Mouse (Mus musculus): ENCODE results near the gene Gm49322. TPM values are rescaled to one million over a fixed set of nuclear protein-coding genes. Genes with fewer than 3 reads are reported as not detected.
A peak's percentile ranks its signal among the peaks of the same experiment; 100 is the strongest.

Gene Gm49322
- total RNA-seq, 4 experiments from 2014 or later = 1.0 to 4.8 (median 3.5) TPM

DNA sequence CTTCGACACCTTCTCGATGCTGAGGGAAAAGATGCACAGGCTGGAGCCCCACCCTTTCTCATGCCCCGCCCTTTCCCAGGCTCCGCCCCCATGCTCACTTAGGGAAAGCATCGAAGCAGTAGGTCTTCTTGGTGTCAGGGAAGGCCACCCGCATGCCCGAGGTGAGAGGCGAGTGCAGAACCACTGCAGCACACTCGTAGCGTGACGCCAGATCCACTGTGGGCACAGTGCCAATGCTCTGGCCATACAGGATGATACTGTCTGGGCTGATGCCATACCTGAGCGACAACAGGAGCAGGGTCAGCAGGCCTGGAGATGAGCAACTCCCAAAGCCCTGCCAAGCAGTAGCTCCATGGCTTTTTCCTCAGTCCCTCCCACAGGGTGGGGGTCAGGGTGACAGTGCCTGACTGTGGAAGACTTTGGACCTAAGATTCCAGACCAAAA lies 21.8 kb upstream of the Gm49322 start:
- DNase-seq = no peak

DNA sequence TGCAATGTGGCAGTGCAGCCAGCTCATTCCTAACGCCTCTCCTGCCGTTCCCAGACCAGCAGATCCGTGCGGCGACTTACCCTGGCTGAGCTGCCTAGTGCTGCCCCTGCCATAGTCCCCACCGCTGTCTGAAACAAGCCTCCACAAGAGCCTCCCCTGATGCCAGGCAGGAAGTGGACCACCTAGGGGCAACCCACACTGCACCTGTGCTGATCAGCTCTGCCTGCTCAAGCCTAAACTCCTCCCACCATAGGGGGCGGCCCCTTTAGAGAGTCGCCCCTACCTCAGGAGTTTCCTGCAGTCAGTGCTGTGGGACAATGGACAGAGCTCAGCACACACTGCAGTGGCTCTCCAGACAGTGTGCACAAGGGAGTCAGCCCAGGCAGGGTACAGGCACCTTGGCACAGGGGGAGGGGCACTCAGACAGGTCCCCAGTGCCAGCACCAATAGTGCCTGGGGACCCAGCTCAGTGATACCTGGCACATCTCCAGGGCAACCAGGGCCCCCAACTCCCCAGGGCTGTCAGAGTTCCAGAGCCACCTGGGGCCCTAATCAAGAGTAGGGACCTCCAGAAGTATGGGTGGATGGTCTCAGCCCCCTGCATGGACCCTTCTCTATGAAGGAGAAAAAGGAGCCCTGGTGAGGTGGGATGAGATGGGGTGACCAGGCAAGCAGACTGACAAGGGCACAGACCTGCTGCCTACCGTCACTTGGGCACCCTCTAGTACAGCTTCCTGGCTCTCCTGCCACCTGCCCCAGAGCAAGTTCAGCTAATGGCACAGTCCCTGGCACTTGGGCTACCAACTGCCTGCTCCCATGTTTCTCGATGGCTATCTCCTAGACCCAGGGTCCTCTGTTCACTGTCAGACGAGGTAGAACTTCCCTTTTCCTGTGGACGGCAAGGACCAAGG lies 20.9 kb upstream of the Gm49322 start:
- no peak for DNase-seq

DNA sequence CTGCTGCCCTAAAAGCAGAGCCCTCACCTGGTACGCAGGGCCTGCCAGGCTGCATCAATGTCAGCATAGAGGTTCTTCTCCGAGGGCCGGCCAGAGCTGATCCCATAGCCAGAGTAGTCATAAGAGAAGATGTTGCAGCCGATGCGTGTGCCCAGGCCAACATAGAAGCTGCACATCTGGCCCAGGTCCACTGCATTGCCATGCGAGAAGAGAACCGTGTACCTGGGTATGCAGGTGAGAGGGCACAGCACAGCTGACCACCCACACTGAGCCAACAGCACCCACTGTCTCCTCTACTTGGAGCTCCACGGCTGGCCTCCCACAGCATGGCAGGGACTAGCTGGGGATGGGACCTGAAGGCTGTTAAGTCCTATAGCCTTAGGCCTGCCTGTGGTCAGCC lies 20.2 kb upstream of the Gm49322 start:
- DNase-seq = no peak

DNA sequence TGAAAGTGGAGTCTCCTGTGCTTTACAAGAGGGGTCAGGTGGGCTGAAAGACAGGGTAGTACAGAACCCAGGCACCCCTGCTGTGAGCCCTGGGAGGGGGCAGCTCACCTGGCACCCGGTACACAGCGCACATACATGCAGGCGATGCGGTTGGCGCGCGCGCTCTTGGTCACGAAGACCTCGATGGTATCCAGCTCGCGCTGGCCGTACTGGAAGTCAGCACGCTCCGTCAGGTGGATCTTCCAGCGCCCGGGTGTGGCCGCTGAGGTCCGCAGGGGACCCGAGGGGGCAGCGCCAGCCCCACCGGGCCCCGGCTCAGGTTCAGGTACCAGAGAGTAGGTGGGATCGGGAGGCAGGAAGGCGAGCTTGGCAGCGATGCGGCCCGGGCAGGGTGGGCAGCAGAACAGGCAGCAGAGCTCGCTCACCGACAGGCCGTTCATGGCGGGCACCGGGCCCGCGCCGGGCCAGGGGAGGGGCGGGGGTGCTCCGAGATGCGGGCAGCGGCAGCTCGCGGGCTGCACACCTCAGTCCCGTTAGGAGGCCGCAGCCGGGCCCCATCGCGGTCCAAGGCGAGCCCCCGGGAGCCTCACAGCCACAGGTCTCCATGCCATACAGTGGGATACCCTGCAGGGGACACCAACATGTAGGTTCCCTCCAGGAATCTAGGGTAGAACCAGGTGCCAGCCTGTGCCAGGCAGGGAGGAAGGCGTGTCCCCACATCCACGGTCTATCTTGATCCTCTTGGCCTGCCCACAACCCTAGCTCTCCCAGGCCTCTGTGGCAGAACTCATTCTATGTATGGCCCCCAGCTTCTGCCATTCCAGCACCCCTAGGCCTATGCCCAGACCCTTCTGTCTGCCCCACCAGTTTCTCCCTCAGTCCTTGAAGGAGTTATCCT lies 19.2 kb upstream of the Gm49322 start:
- no peak for DNase-seq

DNA sequence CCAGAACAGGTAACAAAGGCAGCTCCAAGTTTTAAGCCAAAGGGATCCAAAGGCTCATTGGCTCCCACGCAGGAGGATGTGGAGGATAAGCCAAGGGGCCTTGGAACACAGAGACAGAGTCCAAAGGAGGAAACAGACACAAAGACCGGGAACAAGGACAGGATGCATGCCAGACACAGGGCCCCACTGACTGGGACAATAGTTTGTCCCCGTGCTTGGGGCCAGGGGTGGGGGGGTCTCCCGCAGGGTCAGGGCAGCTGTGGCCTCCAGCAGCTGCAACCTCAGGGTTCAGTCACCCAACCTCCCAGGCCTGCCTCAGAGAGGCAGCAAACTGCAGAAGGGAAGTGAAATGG lies 18.5 kb upstream of the Gm49322 start:
- DNase-seq = no peak

DNA sequence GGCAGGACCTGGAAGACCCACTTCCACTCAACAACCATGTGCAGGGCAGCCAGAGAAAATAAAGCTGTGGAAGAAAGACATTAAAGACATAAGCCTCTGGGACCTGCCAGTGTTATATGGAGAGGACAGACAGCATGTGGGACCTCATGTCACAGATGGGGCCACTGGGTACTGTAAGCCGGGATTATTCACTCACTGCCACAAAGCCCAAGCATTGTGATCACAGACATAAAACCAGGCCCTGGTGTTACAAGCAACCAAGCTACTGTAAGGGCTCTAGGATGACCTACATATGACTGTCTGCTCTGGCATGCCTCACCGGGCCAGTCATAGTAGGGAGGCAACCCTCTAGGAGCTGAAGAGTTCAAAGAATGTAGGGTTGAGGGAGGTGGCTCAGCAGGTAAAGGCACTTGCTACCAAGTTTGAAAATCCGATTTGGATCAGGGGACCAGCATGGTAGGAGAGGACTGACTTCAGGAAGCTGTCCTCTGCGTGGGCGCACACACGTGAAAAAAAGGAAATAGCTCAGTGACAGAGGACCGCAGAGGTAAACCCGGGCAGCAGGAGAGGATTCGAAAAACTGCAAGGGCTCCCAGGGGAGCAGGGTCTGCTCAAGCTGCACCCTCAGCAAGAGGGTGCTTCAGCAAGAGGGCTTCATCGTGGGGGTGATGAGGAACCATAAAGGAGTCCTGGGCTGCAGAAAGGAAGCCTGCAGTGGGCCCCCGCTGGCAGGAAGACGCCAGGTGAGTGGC lies 16.5 kb upstream of the Gm49322 start:
- no peak for DNase-seq

DNA sequence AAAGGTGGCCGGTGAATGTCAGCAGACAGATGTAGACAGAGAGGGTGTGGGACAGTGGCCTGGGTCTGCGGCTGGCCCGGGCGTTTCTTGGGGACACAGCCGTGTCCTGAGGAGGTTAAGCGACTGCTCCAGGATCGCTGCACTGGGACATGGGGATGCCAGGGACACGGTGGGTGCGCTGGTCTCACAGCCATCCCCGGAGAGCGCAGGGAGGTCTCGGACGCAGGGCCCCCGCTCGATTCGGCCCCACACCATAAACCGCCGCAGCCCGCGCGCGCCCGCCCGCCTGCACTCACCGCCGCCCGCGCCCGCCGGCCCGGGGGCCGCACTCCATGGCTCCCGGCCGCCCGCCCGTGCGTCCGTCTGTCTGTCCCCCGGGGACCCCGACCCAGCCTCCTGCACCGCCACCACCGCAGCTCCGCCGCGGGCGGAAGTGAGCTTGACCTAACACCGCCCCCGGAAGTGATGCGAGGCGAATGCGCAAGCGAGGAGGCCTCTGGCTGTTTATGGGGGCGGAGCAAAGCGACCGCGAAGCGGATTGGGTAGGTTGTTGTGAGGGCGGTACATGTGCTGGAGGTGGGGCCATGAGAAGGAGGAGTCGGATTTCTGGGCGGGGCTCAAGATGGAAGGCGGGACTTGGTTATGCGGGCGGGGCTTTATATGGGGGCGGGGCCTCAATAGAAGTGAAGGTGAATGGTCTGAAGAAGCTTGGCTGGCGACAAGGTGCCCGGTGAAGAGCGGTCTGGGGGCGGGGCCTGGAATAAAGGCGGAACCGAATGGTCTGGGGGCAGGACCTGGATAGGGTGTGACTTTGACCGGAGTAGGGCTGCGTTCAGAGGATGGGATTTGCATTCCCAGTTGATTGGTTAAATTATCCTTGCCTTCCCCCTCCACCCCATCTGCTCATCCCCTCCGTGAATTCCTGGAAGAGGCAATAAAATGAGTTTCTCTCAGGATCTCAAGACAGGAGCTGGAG lies 15.7 kb upstream of the Gm49322 start, which contains the start of gene Abhd17a:
Abhd17a (minus strand) TSS at position 463 of the 976 bp plus-strand sequence.
- DNase-seq = peak; percentile 94

DNA sequence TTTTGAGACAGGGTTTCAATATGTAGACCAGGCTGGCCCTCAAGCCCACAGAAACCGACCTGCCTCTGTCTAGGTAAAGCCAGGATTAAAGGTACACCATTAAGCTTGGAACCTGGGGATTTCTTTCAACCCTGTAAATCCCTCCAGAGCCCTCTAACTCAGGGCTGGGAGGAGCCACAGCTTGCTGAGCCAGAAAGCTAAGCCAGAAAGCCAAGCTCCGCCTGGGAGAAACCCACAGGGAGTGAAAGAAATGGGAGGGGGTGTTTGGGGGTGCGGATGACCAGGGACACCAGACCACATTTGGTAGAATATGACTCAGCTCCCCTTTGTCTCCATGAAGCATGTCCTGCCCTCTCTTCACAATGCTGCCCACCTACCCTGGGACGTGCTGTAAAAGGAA lies 9.5 kb upstream of the Gm49322 start:
- no peak for DNase-seq

DNA sequence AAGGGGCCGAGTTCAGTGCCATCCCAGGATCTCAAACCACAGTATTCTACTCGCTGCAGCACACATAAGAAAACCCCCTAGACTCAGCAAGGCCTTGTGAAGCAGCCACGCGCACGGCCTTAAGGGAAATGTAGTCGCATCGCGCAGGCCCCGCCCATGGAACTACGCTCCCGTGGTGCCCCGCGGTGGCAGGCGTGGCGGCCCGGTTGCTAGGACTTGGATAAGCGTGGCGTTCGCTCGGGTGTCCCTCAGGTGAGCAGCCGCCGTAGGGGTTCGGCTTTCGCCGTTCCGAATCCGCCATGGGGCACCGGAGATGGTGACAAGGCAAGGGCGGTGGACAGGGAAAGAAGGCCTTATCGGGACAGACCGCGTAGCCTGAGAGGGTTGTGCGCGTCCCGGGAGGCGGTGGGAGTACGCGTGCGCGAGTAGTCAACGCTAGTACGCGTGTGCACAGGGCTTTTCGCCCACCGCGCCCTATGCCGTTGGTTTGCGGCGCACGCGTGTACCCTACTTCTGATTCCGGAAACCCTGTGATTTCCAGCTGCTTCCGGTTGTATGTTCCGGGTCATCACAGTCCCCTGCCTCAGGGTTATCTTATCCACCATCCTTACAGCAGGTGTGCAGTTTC lies 3.0 kb upstream of the Gm49322 start, which contains the start of the genes Scamp4 and Adat3:
Scamp4 (plus strand) TSS at position 175 of the 628 bp plus-strand sequence.
Adat3 (plus strand) TSS at position 183 of the 628 bp plus-strand sequence.
- DNase-seq = peak; percentile 91

DNA sequence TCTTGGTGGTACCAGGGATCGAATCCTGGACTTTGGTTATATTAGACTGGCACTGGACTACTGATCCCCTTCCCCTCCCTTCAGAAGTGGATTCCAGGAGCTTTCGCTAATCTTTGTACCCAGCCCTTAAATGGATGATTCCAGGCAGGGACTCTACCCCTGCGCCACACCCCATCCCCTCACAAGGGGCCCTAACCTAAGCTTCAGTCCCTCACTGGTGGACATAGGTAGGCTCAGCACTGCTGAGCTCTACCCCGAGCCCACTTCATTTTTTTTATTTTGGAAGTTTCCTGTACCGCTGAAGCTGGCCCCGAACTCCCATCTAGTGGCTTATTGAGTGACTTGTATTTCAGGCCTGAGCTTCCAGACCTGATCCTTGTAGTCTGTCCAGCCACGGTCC lies 2.5 kb upstream of the Gm49322 start:
- no peak for DNase-seq

DNA sequence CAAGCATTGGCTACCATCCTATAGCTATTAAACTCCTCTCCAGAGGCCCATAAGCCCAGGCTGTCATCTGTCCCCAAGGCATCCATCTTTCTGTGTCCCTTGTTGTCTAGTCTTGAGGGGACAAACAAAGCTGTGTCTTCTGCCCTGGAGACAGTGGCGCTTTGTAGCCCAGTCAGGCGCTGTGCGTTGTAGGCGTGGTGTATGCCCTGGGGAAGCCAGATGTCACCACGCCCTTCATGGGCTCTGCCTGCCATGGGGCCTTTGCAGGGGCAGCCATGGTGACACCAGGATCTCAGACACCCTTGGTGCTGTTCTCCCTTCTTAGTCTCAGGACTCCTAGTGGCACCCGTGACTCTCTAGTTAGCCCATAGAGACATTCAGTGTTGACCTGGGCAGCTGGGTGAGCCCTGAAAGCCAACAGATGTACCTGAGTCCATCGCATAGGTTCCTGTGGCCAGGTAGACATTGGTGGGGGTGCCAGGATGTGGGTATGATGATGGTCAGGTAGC lies 1.8 kb upstream of the Gm49322 start:
- DNase-seq = no peak

DNA sequence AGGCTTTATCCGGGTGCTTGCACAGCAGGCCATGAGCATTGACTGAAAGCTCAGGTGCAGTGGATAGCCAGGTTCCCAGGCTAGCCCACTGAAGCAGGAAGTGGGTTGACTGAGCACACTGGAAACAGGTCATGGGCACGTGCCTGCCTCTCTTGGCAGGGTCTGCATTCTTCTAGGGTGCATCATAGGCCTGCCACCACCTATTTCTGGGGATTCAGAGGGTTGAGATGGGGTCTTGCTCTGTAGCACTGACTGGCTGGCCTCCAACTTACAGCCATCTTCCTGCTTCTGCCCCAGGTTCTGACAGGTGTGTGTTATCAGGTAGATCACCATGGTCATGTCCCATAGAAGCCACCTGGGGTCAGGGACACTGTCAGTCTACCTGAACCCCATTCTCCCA lies 833 bp upstream of the Gm49322 start:
- DNase-seq = no peak

DNA sequence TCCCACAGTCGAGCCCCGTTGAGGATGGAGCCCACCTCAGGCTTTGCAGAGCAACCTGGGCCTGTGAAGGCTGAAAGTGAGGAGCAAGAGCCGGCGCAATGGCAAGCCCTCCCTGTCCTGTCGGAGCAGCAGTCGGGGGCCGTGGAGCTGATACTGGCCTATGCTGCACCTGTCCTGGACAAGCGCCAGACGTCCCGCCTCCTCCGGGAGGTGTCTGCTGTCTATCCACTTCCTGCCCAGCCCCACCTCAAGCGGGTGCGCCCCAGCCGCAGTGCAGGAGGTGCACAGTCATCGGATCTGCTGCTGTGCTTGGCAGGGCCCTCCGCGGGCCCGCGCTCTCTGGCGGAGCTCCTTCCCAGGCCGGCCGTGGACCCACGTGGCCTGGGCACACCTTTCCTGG lies 485 bp downstream of the Gm49322 start:
- DNase-seq = no peak

DNA sequence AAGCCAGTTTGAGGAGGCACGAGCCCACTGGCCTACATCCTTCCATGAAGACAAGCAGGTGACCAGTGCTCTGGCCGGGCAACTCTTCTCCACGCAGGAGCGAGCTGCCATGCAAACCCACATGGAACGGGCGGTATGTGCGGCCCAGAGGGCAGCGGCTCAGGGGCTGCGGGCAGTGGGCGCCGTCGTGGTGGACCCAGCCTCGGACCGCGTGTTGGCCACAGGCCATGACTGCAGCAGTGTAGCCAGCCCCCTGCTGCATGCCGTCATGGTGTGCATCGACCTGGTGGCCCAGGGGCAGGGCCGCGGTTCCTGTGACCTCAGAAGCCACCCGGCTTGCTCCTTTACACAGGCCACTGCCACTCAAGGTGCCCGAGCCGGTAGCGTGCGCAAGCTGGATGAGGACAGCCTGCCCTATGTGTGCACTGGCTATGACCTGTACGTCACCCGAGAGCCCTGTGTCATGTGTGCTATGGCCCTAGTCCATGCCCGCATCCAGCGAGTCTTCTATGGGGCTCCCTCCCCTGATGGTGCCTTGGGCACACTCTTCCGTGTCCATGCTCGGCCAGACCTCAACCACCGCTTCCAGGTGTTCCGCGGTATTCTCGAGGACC lies 1.0 kb downstream of the Gm49322 start:
- no peak for DNase-seq

DNA sequence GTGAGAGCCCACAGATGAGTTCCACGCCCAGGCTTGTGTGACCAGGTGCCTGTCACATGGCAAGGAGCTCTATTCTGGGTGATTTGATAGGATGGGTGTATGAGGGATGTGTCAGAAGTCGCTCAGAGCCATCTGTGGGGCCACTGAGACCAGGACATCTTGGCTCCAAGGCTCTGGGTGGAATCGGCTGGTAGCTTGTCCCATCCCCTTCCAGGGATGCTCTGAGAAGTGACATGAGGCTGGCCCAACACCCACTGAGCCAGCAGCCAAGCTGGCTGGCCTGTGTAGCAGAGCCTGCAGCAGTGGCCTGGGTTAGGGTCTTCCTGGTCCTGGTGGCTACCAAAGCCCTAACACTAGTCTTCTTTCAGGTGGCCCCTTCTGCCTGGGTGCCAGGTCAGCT lies 2.6 kb downstream of the Gm49322 start:
- DNase-seq = no peak

DNA sequence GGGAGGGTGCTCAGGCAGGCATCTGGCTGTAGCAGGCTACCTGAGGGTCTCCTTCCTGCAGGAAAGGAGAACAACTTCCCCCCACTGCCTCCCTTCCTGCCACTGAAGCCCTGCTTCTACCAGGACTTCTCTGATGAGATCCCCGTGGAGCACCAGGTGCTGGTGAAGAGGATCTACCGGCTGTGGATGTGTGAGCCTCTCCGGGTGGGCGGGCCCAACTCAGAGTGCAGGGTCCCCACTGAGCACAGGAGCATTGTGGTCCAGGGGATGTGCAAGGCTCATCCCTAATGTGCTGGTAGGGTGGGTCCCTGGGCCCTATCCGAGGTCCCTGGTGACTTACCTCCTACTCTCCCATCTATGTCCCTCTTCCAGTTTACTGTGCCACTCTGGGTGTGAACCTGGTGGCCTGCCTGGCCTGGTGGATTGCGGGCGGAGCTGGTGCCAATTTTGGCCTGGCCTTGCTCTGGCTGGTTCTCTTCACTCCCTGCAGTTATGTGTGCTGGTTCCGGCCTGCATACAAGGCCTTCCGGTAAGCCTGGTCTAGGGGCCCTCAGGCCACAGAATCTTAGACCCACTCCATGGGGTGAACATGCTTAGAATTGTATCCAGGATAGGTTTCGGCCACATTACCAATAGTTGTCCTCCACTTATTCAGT lies 3.6 kb downstream of the Gm49322 start:
- no peak for DNase-seq

DNA sequence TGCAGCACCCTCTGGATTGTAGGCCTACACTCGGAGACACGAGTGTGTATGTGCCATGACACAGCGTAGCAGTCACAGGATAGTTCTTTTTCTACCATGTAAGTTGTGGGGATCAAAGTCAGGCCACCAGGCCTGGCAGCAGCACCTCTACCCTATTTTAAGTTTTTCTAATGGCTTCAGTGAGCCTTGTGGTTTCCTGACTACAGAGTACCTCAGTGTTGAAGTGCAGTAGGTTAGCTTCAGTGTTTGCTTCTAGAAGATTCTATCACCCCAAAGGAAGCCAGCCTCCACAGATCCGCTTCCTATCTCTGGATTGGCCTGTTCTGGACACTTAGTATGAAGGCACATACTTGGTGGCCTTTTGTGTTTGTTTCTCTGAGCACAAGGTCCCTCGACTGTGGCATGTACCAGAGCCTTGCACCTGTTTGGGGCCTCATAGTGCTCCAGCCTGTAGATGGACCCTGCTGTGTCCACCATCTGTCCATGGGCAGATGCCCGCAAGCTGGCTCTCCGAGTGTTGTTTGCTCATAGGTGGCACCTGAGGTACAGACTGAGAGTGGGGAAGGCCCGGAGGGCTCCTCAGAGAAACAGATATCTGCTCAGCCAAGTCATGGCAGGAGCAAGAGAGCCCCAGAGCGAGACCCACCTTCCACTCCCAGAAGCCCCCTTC lies 4.4 kb downstream of the Gm49322 start:
- DNase-seq = no peak

DNA sequence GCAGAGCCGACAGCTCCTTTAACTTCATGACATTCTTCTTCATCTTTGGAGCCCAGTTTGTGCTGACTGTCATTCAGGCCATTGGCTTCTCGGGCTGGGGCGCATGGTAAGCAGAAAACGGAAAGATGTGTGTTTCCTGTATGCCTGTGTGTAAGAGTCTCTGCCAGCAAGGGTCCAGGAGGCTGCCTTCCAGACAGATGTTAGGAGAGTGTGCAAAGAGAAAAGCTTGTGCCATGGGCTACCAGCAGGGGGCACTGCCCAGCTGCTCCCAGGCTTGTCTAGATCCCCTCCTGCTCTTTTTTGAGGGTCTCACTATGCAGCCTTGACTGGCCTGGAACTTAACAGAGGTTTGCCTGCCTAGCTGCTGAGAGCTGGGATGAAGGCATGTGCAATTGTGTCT lies 5.2 kb downstream of the Gm49322 start:
- no peak for DNase-seq

DNA sequence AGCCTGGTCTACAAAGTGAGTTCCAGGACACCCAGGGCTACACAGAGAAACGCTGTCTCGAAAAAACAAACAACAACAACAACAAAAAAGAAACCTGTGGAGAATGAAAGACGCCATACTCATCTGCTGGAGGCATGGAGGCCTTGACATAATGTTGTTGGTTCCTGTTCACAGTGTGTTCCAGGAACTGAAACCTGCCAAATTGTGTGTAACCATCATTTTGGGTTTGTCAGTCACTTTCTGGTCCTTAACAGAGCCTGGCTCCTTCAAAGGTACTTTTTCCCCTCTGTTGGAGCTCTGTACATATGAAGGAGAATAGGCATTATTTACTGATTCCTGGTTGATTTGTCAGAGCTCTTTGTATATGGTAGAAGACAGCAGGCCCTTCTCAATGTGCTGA lies 6.1 kb downstream of the Gm49322 start:
- no peak for DNase-seq
